Mouse (Mus musculus) hindlimb bud, embryonic 11.5 days (tissue): Measurements from ENCODE around the gene Dkc1.

ENCODE experiments used
- DNase-seq: peaks from one replicate; pipeline ENCODE4 v3.0.0-alpha.2; 2012; ENCODE audit warnings: low read depth, low spot score; ENCODE audit errors: extremely low spot score

The Dkc1 gene

DNA sequence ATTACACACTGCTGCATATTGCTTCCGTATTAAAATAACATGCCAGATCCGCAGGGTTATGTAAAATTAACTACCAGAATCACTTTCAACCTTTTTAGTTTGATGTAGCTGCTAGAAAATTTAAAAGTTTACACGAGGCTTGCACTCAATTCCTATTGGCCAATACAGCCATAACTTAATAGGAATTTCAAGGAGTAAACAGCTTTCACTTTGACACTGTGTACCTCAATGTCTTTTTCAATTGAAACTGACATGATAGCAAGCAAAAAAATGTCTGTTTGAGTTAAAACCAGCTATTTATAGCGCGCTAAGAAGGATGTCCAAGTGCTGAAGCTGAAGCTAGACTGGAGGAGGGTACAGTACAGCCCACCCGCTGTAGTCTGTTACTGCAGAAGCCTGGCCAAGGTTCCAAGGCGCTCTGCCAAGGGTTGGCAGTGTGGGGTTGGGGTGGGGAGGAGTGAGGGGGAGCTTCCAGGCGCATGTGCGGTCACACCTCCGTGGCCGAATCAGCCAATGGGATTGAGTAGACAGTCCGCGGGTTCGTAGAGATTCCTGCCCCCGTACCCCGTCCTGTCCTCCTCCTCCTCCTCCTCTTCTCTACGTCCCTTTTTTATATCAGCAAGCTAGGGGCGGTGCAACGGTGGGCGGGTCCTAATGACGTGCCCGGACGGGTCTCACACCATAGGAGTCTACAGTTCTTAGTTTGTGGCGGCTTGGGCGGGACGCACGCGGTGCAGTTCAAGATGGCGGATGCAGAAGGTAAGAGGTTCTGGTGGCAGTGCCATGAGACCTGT, at the start of gene Dkc1:
TSS of gene Dkc1 (plus strand) at position 486 of the 794 bp plus-strand sequence.
- DNase-seq: peak; percentile 37

DNA sequence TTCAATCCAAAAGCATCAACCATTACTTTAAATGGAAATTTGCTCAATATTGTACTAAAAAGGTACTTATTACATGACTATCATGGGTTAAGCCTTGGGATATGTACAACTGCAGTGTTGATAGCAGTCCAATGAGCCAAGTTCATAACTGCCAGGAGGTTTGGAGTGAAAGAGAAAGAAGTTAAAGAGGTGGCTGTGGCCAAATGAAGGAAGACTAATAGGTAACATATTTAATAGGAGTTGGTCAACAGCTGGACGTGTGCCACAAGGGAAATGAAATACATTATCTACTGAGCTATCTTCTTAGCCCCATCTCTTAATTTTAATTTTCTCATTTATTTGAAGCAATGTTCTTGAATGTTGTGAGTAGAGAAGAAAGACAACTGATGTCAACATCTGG, 49.7 kb upstream of the Dkc1 start:
- DNase-seq: no peak

DNA sequence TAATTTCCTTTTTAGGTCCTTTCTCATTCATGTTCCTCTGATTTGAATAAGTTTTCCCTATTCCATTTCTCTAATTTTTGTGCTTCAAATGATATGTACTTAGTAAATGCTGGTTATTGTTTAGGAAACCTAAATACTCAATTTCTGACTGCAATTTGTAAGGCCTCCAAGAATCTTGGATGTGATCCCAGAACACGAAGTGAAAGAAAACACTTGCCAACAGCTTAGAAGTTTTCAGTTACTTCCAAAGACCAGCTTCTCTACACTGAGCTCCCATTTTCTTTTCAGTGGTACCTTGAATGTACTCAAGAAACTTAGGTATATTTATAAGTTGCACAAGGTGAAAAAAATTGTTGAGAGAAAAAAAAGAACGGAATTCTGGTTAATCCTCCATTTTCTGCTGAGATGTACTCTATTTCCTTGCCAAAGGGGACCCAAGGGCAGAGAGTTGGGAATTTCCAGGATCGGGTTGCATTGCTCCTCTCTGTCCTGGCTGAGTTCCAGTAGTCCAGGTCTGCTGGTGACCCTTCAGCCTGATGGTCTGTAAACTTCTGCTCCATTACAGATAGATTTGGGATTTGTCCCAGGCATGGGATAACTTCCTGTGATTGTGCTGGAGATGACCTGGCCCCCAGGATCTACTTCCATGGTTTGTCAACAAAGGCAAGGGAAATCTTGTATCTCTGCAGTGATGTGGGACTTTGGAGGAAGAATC, 48.6 kb upstream of the Dkc1 start:
- DNase-seq: no peak

DNA sequence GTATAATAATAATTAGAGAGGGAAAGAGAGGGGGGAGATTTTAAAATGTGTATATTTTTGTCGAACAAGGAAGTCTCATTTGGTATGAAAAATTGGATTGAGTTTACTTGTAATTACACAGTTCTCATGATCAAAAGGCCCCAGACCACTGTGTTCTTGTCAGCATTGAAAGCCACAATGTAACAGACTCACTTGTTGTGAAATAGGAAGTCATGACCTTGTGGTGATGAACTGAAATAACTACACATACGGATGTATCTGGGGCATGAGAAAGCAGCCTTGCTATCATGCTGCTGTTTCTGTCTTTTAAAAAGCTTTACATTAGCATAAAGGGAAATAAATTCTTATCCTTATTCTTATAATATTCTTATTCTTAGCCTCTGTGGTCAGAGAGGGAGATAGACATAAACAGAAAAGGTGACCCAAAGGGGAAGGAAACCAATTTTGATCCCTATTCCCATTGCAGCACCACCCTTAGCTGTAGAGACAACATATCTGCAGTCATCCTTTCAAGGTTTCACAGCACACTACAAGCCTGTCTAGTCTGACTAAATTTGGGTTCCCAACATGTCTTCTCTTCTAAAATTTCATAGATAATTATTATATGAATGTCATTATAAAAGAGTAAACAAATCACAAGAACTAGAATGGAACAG, 39.4 kb upstream of the Dkc1 start:
- DNase-seq: no peak

DNA sequence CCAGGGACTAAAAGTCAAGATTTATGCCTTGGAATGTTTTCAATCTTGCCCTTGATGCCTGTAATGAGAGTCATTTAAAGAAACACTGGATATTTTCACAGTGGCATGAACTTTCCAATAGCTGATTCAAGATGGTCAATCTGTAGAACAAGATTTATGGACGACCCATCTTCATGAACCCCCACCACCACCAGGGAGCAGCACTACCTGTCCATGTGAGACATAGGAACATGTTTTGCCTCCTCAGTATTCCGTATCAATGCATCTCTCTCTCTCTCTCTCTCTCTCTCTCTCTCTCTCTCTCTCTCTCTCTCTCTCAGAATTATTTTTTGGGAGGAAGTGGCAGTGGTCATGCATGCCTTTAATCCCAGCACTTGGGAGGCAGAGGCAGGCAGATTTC, 13.3 kb upstream of the Dkc1 start:
- no peak for DNase-seq

DNA sequence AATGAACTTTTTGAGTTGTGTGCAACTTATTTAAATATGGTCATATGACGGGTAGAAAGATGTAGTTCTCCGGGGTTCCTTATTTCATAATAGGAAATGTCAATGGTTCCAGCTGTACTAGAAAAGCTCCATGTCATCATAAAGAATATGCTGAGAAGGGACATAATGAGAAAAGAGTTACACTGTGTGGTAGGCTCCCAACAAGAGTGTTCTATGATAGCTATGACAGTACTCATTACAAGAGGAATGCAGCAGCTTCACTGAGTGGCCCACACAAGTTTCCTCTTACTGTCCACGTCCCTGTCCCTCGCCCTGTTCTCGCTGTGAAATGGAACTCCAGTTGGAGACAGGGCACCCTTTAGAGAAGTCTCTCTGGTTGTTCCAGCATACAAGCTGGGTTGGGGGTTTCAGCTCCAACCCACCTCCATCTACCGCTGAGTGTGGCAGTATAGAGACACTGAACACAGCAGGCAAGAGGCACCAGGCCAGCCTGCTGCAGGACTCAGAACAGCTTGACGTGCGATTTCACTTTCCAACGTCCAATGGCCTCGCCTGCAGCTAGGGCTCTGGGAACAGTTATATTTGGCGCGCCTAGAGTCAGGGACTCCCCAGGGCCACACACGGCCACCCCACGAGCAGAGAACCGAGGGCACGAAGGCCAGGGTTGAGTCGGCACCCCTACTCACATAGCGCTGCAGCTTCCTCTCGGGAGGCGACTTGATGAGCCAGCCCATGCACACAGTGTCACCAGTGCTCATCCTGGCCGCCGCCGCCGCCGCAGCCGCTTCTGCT, 11.5 kb upstream of the Dkc1 start:
- no peak for DNase-seq

DNA sequence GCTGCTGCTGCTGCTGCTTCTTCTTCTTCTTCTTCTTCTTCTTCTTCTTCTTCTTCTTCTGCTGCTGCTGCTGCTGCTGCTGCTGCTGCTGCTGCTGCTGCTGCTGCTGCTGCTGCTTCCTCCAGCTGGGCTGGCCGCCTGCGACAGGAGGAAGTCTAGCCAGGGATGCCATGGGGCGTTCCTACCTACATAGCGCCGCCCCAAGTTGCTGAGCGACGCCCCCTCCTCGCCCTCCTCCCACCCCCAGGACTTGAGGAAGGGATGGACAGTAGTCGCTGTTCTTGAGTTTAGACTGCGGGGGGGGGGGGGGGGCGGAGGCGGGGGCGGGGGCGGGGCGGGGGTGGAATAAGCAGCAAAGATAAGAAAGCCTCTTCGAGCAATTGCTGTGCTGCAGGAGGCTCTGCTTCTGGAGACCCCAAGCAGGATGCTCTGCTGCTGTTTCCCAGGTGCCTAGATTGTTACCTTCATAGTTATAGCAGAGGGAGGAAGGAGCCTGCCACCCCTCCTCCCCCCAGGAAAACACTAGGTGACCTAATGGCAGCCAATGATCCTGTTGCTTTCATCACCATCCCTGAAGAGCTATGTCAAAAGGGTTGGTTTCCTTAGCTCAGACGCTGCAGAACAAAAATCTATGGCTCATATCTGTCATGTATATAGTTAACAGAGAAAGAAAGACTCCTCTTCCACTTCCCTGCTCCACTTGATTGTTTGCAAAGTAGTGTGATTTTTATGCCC, 10.7 kb upstream of the Dkc1 start, which contains the start of gene Gab3:
TSS of gene Gab3 (minus strand) at position 685 of the 735 bp plus-strand sequence.
- no peak for DNase-seq

DNA sequence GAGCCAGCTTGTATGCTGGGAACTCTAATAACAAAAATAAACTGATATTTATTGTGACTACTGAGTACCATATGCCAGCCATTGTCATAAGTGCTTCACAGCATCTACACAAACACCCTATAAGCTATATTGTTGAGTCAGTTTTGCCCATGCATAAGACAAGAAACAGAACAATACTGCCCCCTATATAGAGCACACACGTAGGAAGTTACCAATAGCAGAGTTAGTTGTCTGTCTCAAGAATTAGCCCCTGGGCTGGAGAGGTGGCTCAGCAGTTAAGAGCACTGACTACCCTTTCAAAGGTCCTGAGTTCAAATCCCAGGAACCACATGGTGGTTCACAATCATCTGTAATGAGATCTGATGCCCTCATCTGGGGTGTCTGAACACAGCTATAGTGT, 10.0 kb upstream of the Dkc1 start:
- no peak for DNase-seq

DNA sequence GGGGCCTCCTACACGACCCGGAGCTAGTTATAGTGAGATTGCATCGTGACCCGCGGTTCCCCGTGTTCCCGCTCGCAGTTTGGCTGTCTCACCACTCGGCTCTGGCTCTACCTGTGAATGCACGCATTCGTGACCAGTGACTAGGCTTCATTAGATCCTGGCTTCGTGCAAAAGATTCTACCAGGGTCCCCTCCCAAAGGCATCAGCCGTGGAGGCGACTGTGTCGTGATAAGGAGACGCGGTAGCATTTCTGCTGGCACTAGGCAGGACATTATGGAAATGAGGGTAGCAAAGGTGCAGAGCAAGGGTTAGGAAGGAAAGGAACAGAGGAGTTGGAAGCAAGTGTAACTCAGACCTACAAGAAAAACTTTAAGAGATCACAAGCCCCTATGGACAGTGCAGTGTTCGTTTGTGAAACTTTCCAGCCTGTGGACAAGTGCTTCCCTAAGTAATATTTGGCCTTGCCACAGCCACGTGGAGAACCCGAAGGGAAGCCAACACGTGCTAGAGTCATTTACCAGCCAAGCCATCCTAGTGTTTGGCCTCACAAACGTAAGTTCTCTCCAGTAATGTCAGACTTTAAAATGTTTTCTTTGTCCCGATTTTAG, 613 bp downstream of the Dkc1 start:
- no peak for DNase-seq

DNA sequence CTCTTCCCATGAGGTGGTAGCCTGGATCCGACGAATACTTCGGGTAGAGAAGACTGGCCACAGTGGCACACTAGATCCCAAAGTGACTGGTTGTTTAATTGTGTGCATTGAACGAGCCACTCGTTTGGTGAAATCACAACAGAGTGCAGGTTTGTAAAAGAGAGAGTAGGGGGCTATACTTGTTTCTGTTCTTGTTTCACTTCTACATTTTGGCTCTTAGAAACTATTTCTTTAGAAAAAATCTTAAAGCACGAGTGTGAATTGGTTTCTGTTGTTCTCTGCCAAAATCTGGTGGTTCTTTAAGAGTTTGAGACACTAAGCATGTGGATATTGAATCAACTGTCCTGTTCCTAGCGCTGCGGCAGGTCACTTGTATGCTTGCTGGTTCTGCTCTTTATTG, 3.1 kb downstream of the Dkc1 start:
- no peak for DNase-seq

DNA sequence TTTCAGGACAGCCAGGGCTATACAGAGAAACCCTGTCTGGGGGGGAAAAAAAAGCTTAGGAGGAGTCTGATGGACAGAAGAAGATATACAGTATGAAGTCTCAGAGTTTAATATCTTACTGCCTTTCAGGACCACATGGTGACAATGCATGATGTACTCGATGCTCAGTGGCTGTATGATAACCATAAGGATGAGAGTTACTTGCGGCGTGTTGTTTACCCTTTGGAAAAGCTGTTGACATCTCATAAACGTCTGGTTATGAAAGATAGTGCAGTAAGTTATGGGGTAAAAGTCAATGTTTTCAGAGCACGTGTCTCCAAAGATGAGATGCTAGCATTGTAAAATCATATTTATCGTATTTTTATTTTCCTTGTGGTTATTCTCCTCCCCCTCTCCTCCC, 6.6 kb downstream of the Dkc1 start:
- no peak for DNase-seq

DNA sequence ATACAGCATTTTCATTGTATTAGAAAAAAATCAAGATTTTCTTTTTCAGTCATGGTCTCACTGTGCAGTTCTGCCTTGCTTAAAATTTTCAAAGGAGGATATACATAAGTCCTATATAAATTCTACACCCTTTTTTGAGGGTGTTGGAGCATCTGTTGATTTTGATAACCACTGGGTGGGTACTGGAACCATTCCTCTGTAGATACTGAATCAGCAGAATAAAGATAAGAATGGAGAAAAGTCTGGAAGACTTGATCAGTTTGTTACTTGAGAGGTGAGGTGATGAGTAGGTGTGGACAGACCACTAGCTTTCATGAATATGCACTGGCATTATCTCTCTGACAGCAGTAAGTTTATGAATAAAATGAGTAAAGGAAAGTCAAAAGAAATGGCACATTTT, 19.9 kb downstream of the Dkc1 start:
- no peak for DNase-seq

DNA sequence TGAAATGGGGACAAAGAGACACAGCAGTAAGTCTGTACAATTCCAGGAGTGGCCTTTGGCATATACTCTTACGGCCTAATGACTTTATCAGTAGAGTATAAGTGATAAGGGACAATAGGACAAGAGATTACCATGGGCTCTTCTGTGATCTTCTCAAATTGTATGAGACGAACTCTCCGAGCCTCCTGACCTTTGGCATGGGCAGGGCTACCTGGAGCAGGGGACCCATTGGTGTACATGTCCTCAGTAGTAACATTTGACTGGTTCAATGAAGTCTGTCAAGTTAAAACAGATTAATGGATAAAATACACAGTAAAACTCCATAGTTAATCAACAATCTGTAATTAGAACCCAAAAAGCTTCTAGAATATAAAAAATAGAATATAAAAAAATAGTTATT, 30.0 kb downstream of the Dkc1 start:
- no peak for DNase-seq

DNA sequence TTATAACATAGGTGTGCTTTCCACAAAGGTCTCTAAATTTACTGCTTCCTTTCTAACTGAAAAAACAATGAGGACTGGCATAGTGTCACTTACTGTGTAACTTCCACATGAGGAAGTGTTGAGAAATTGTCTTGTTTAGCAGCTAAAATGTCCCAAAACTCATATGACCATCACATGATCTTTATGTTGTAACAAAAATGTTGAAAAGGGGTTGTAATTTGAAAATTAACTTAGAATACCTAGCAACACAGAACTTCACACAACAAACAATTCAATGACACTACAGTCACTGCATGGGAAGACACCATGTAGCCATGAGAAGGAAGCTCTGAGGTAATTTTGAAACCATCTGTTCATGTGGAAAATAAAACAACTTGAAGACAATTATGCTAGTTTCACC, 31.2 kb downstream of the Dkc1 start:
- no peak for DNase-seq

DNA sequence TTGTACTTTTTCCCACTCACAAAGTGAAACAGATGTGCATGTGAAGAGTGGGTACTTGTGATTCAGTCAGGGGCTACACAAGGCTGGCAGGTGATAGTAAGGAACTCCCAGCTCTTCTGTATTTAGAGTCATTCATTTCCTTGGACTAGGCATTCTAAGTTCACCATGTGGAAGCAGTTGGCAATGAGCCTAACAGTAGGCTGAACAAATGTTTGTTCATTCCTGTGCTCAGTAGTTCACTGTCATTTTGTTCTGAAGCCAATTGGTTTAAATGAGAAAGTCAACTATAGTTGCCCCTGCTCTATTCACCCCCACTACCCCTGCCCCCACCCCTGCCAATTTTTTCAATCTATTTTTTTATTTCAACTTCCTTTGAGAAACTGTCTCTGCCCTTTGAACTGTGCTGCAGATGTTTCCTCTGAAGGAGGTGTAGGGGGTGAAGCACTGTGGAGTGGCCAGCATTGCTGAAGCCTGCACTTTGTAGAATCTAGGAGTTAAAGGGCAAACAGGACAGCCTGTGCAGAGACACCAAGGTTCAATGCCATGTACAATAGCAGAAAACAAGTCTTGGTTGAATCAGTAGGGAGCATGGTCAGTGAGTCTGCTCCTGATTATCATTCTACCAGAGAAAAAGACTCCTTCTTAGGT, 32.8 kb downstream of the Dkc1 start:
- DNase-seq: no peak

DNA sequence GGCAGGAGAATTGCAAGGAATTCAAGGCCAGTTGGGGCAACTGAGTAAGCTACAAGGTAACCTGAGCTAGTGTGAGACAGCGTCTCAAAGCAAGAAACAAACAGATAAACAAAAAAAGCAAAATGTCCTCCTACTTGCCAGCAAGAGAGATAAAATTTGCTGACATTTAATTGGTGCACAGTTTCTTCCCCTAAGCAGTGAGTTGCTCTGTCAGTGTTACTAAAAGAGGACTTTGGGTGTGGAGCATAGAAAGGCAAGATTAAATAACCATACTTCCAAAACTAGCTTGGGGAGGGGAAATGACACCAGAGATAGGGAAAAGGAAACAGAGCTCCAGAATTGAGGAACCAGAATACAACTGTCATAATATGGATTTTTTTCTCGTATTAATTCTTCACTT, 33.8 kb downstream of the Dkc1 start:
- no peak for DNase-seq

DNA sequence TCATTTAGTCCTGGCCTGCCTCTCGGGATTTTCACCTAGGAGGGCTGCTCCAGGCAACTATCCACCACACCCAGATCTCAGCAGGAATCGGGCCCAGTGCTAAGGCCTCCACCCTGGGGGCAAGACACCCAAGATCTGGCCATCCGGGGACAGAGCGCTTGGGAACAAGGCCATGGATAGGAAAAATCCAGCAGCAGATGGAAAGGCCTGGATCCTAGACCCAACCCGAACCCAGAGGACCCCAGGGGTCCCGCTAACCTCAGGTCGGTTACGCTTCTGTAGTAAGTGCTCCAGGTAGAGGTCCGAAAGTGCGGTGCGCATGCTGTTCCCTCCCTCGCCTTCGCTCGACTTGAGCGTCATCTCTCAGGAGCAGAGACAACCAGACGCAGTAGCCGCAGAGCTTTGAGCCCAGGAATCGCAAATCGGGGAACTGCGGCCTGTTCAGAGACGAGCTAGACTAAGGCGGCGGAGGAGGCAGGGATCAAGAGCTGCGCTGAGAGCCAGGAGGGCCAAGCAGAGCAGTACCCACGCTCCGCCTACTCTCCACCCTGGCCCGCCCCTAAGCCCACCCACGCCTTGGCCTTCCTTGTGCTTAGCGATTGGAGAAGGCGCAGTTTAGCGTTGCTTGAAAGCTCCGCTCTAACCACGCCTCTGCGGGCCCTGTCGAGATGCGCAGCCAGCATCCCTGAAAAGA, 35.0 kb downstream of the Dkc1 start, which contains the start of gene Mpp1:
TSS of gene Mpp1 (minus strand) at position 550 of the 694 bp plus-strand sequence.
- DNase-seq: peak; percentile 18

DNA sequence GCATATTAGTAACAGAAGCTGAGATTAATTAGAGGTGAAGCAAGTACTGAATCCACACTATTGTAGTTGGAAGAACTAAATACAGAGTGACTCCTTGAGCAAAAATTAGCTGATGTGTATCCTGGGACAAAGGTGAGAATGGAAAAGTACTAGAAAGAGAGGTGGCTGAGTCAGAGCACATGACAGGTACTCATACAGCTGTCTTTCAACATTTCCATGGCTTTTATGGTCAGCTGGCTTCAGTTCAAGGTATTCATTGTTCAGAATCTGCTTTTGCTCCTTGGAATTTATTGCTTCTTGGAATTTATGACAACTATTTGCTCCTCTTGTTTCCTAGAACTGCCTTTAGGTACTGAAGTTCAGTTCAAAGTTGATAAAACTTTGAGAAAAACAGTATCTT, 41.3 kb downstream of the Dkc1 start:
- DNase-seq: no peak

DNA sequence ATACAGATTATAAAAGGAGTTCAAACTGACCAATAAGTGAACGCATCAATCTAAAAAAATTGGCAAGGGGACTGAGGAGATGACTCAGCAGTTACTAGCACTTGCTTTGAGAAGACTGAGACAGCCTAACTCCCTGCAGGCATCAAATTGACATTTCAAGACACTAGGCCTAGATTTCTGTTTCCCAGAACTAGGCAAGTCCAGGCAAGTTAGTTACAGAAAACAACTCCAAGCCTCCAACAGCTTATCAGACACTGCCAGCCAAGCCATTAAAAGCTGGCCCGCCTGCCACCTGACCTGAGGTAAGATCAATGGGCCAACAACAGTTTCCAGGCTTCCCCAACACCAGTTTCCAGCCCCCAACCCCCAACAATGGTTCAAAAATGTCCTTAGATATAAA, 42.1 kb downstream of the Dkc1 start:
- DNase-seq: no peak
